Mouse (Mus musculus): ENCODE data around the gene Zwilch.

- TF ChIP-seq CTCF (IDR thresholded peaks at IDR 0.05; ENCODE audit: low read depth, low read length): no peak
- TF ChIP-seq POLR2A (IDR thresholded peaks at IDR 0.05; ENCODE audit: borderline replicate concordance, low read depth, low read length): no peak
Observed at GRCm38 (mm10) chr9:64197524-64197923, 24.6 kb upstream of the Zwilch start.

Measured in bone marrow macrophage, adult 2 months (primary cell).